Mouse (Mus musculus) megakaryocyte-erythroid progenitor cell, adult 5-6 weeks (primary cell): ENCODE results near the gene Emc7. TPM values are rescaled to one million over a fixed set of nuclear protein-coding genes. Genes with fewer than 3 reads are reported as not detected.

Source experiments
- ATAC-seq: replicated peaks from 2 replicates; pipeline ENCODE4 v1.8.0; 2016; ENCODE audit warnings: mild to moderate bottlenecking, inconsistent platforms; ENCODE audit not compliant: severe bottlenecking, poor library complexity, low FRiP score, low TSS enrichment
- total RNA-seq, 2 experiments: library from RNA; stranded (forward) in 1 of 2; stranded (reverse) in 1 of 2; fragments of 200-1000, 215-1000 nt in 1 of 2; fragments of >200 nt in 1 of 2; fragmentation: Nextera tagmentation in 1 of 2; gene quantifications; 2 replicates each; pipeline ENCODE4 v1.2.3; 2014 to 2017

Gene Emc7
- total RNA-seq, 2 experiments from 2014 or later: 10.5 to 13.8 TPM

DNA sequence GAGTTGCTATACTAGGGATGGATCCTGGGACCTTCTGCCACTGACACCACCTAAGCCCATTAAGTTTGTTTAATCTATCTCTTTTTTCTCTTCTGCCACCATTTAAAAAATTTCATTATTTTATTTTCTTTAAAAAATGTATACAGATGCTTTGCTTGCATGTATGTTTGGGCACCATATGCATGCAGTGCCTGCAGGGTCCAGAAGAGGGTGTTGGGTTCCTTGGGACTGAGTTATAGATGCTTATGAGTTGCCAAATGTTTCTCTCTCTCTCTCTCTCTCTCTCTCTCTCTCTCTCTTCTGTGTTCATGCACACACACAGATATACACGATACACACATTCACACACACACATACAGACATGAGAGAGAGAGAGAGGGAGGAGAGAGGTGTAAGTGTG is 58.2 kb downstream of the Emc7 start:
- ATAC-seq: peak; percentile 57; the same call in 1 of the 2 replicates

DNA sequence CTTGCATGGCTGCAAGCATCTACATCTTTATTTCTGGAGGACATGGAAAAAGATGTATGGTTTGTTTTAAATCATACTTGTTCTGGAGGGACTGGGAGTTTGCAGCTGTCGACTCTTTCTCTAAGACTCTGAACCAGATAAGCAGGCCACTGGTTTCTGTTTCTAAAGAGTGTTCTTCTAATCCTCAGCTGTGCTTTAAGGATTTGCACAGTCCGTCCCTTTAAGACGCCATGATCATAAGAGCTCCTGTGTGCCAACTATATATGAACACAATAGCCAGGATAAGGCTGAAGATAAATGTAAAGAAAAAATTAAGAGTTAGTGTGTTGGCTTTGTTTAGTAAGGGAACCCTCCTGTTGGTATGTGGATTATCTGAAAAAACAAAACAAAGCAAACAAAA is 61.9 kb downstream of the Emc7 start:
- ATAC-seq: no peak

DNA sequence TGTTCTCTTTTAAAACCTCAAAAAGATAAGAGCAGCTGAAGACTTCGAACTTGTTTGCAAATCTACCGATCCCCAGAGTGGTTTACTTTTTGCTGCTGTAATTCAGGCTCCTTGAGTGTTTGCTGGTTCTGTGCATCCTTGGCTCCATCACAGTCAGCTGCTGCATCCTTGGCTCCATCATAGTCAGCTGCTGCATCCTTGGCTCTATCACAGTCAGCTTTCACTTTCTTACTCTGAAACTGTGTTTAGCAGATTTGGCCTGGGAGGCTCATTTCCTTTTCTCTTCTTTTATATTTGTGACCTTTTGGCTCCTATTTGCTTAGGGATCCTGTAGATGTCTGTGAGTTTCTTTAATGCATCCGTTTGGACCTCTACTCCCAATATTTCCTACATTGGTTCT is 62.4 kb downstream of the Emc7 start:
- ATAC-seq: no peak

DNA sequence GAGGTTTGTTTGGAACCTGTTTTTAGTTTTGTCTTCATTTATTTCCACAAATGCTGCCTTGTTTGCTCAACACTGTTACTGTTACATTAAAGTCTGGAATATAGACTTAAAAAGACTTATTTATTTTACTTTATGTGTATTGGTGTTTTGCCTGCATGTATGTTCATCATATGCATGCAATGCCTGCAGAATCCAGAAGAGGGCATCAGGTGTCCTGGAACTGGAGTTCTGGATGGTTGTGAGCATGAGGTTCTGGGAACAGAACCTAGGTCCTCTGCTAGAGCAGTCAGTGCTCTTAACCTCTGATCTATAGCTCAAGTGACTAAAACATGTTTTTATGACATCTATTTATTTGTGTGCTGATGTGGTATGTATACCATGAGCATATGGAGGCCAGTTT is 63.7 kb downstream of the Emc7 start:
- no peak for ATAC-seq

DNA sequence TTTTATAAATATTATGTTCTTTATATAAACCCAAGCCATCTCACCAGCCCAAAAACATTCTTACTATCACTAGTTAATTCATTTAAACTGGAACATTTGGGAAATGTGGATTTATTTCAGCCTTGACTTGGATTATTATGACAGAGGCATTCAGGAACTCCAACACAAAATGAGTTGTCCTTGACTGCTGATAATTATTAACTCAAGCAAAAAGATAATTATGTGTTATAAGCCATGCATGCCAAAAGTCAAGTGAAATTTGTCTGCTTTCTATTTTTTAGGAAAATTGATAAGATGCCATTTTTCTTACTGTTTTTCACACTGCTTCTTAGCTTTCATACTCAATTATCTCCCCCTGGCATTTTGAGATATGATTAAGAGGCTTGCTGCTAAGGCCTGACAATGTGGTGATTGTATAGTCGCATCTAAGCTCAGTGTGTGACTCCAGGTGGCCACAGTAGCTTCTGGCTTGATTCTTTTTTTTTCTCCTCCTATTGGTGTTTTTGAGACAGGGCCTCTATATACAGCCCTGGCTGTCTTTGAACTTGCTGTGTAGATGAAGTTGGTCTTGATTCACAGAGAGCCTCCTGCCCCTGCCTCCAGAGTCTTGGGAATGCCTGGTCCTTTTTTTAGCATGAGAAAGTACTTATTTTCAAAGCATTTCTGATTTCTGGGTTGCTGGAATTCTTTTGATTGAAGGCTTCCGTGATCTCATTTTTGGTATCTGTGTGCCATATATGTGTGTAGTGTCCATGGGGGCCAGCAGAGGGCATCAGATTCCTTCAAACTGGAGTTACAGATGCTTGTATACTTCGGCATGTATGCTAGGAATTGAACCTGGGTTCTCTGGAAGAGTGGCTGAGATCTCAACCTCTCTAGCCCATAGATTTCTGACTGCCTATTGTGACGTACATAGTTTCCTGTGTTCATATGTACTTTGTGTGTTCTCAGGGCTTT is 66.0 kb downstream of the Emc7 start:
- ATAC-seq: peak; percentile 84

Other genes starting within 250 kb of the Emc7 start
- 2.4 and 3.4 TPM in 2 replicates for gene Lpcat4, start 215.5 kb upstream of the Emc7 start, total RNA-seq (2014; fragmentation: Nextera tagmentation)
- gene Lpcat4, start 215.5 kb upstream of the Emc7 start, total RNA-seq (2017): 8.5 TPM in 1 of 2 replicates, not detected in the other
- gene Nutm1, start 195.7 kb upstream of the Emc7 start, total RNA-seq (2014; fragmentation: Nextera tagmentation): not detected in 2 replicates
- gene Nutm1, start 195.7 kb upstream of the Emc7 start, total RNA-seq (2017): 0.42 TPM in 1 of 2 replicates, not detected in the other
- gene Nop10, start 193.1 kb upstream of the Emc7 start, total RNA-seq (2014; fragmentation: Nextera tagmentation): 165 and 205 TPM in 2 replicates
- 238 and 272 TPM in 2 replicates for gene Nop10, start 193.1 kb upstream of the Emc7 start, total RNA-seq (2017)
- 44.5 and 62.2 TPM in 2 replicates for gene Slc12a6, start 189.2 kb upstream of the Emc7 start, total RNA-seq (2014; fragmentation: Nextera tagmentation)
- 41.3 and 53.0 TPM in 2 replicates for gene Slc12a6, start 189.2 kb upstream of the Emc7 start, total RNA-seq (2017)
- 0.74 and 2.5 TPM in 2 replicates for gene Gm21985, start 188.7 kb upstream of the Emc7 start, total RNA-seq (2014; fragmentation: Nextera tagmentation)
- 1.6 TPM in 1 of 2 replicates, not detected in the other for gene Gm21985, start 188.7 kb upstream of the Emc7 start, total RNA-seq (2017)
- gene Emc4, start 87.0 kb upstream of the Emc7 start, total RNA-seq (2014; fragmentation: Nextera tagmentation): 77.4 and 77.7 TPM in 2 replicates
- 79.5 and 97.8 TPM in 2 replicates for gene Emc4, start 87.0 kb upstream of the Emc7 start, total RNA-seq (2017)
- 17.0 and 20.8 TPM in 2 replicates for gene Katnbl1, start 75.8 kb upstream of the Emc7 start, total RNA-seq (2014; fragmentation: Nextera tagmentation)
- 20.1 and 27.8 TPM in 2 replicates for gene Katnbl1, start 75.8 kb upstream of the Emc7 start, total RNA-seq (2017)
- gene Chrm5, start 25.8 kb downstream of the Emc7 start, total RNA-seq (2014; fragmentation: Nextera tagmentation): not detected in 2 replicates
- not detected in 2 replicates for gene Chrm5, start 25.8 kb downstream of the Emc7 start, total RNA-seq (2017)
- 11.9 and 27.4 TPM in 2 replicates for gene Aven, start 38.0 kb downstream of the Emc7 start, total RNA-seq (2014; fragmentation: Nextera tagmentation)
- 48.4 and 50.6 TPM in 2 replicates for gene Aven, start 38.0 kb downstream of the Emc7 start, total RNA-seq (2017)